Mouse (Mus musculus) heart, postnatal 0 days (tissue): Measurements from ENCODE around the gene Olfr16. TPM values are rescaled to one million over a fixed set of nuclear protein-coding genes. Genes with fewer than 3 reads are reported as not detected.

Experiments
- ATAC-seq: fragments of 200-750 bp; cut with Nextera tagmentation; 2 replicates; pipeline ENCODE4 v1.8.0; 2017; ENCODE audit warnings: low read depth, moderate number of reproducible peaks, moderate library complexity; ENCODE audit not compliant: insufficient read depth
- DNase-seq: peaks from one replicate; pipeline ENCODE4 v3.0.0-alpha.2; 2016; ENCODE audit warnings: low spot score
- H3K27ac ChIP-seq: fragments of 300-500 bp; sonication (generic); 2 replicates; pipeline ENCODE4 v1.5.1; 2014; ENCODE audit warnings: low read depth, mild to moderate bottlenecking
- H3K27me3 ChIP-seq: fragments of 300-500 bp; sonication (generic); 2 replicates; pipeline ENCODE4 v1.6.1; 2014; ENCODE audit warnings: low read length, mixed read lengths; ENCODE audit not compliant: control insufficient read depth, insufficient read depth
- H3K36me3 ChIP-seq: fragments of 300-500 bp; sonication (generic); replicated peaks from 2 replicates; pipeline ENCODE4 v1.6.1; 2014; ENCODE audit warnings: low read length, mixed read lengths; ENCODE audit not compliant: control insufficient read depth, insufficient read depth
- H3K4me1 ChIP-seq: fragments of 300-500 bp; sonication (generic); 2 replicates; pipeline ENCODE4 v1.6.1; 2014; ENCODE audit warnings: antibody characterized with exemption; ENCODE audit not compliant: control insufficient read depth, insufficient read depth
- H3K4me2 ChIP-seq: fragments of 300-500 bp; sonication (generic); 2 replicates; pipeline ENCODE4 v1.6.1; 2014; ENCODE audit warnings: low read depth, mild to moderate bottlenecking, low read length, moderate library complexity
- H3K4me3 ChIP-seq: fragments of 300-500 bp; sonication (generic); 2 replicates; pipeline ENCODE4 v1.5.1; 2014; ENCODE audit warnings: low read depth, low read length
- H3K9ac ChIP-seq: fragments of 300-500 bp; sonication (generic); replicated peaks from 2 replicates; pipeline ENCODE4 v1.6.1; 2014; ENCODE audit warnings: low read depth, low read length, mixed read lengths
- H3K9me3 ChIP-seq: fragments of 300-500 bp; sonication (generic); replicated peaks from 2 replicates; pipeline ENCODE4 v1.6.1; 2016; ENCODE audit warnings: low read length; ENCODE audit not compliant: control insufficient read depth
- CTCF ChIP-seq: IDR thresholded peaks from 2 replicates; pipeline ENCODE4 v1.5.1; 2016; ENCODE audit warnings: antibody characterized with exemption, control low read depth, low read depth
- EP300 ChIP-seq: IDR thresholded peaks from 2 replicates; pipeline ENCODE4 v1.6.1; 2016; ENCODE audit warnings: antibody characterized with exemption, low read depth
- WGBS: fragments of 180-500 bp; shearing (Covaris S2); extraction: QIAGEN DNeasy Blood & Tissue Kit; methylation state at CpG from one replicate; pipeline ENCODE4 v1.1.7; 2014; 5-methylcytosine and 5-hydroxymethylcytosine counted together
- polyA plus RNA-seq: library from polyadenylated mRNA; unstranded; fragments of >200 nt; fragmentation: Nextera tagmentation; extraction: Ambion mirVana; gene quantifications from 2 replicates; pipeline ENCODE4 v1.2.1, GENCODE M21; 2015
- total RNA-seq: library from RNA; depleted of rRNA; stranded (reverse); fragments of >200 nt; gene quantifications from 2 replicates; pipeline ENCODE4 v1.2.3, GENCODE M21; 2014; ENCODE audit warnings: low replicate concordance; rRNA removed

Gene Olfr16
- total RNA-seq (not detected in 2 replicates), polyA plus RNA-seq (not detected in 2 replicates)

DNA sequence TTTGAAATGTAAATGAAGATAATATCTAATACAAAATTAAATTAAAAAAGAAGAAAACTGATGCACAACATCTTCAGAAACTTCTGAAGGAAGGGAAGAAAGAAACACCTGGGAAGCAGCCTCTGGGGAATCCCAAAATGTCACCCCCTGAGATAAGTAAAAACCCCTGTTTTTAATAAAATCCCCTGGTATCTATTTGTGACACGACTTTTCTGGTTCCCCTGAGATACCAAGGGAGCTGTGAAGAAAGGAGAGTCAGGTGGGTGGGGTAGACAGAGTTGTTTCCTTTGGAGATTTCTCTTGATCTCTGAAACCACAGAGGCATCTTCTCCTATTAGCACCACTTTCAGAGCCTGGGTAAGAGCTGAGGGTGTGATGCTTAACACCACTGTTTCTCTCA is at the start of gene Olfr16:
Olfr16 (plus strand) TSS at position 250 of the 400 bp plus-strand sequence.
- TF ChIP-seq EP300 (no peak), CTCF (no peak)
- no peaks in the 10 kb centered on the region for H3K27me3 ChIP-seq
- H3K9me3 ChIP-seq: no peaks in the 10 kb centered on the region
- H3K4me2 ChIP-seq: no peak within 1 kb of the TSS
- WGBS: 10% methylated on average over 1 of the region's 1 CpGs
- H3K4me1 ChIP-seq: no peaks in the 10 kb centered on the region
- H3K4me3 ChIP-seq: no peak within 1 kb of the TSS
- no peak within 1 kb of the TSS for H3K27ac ChIP-seq
- H3K9ac ChIP-seq: no peak within 1 kb of the TSS
- ATAC-seq: no peak
- H3K36me3 ChIP-seq: no peaks in the 10 kb centered on the region
- DNase-seq: no peak

GRCm38 (mm10) chr1:172903313-172903712 is 46.9 kb upstream of the Olfr16 start:
- DNase-seq (no peak), ATAC-seq (no peak)
- no peaks in the 10 kb centered on the region for H3K9me3 ChIP-seq
- no peaks in the 10 kb centered on the region for H3K36me3 ChIP-seq
- no peak overlapping the region for H3K4me2 ChIP-seq
- H3K4me1 ChIP-seq: no peaks in the 10 kb centered on the region
- H3K27ac ChIP-seq: no peak overlapping the region
- no peaks in the 10 kb centered on the region for H3K27me3 ChIP-seq
- H3K9ac ChIP-seq: no peak overlapping the region
- H3K4me3 ChIP-seq: no peak overlapping the region
- TF ChIP-seq CTCF (no peak), EP300 (no peak)

GRCm38 (mm10) chr1:172917115-172917514 is 33.1 kb upstream of the Olfr16 start:
- Histone ChIP-seq H3K27me3 (no peaks in the 10 kb centered on the region), H3K4me2 (no peak overlapping the region), H3K9me3 (no peaks in the 10 kb centered on the region), H3K9ac (no peak overlapping the region), H3K4me1 (no peaks in the 10 kb centered on the region), H3K36me3 (no peaks in the 10 kb centered on the region), H3K27ac (no peak overlapping the region), H3K4me3 (no peak overlapping the region)
- no peak for DNase-seq
- TF ChIP-seq EP300 (no peak), CTCF (no peak)
- ATAC-seq: no peak
- 91% methylated on average over 1 of the region's 1 CpGs for WGBS

- H3K4me1 ChIP-seq: no peaks in the 10 kb centered on the region
- H3K4me3 ChIP-seq: no peak overlapping the region
- DNase-seq: no peak
- H3K27ac ChIP-seq: no peak overlapping the region
- no peaks in the 10 kb centered on the region for H3K36me3 ChIP-seq
- no peaks in the 10 kb centered on the region for H3K27me3 ChIP-seq
- ATAC-seq: no peak
- 65% methylated on average over 2 of the region's 2 CpGs for WGBS
- no peak overlapping the region for H3K4me2 ChIP-seq
- H3K9ac ChIP-seq: no peak overlapping the region
- TF ChIP-seq CTCF (no peak), EP300 (no peak)
- H3K9me3 ChIP-seq: no peaks in the 10 kb centered on the region
Observed at GRCm38 (mm10) chr1:172918450-172918849, 31.8 kb upstream of the Olfr16 start.

GRCm38 (mm10) chr1:172932197-172932596 is 18.0 kb upstream of the Olfr16 start:
- Histone ChIP-seq H3K36me3 (no peaks in the 10 kb centered on the region), H3K9me3 (no peaks in the 10 kb centered on the region), H3K4me1 (no peaks in the 10 kb centered on the region), H3K9ac (no peak overlapping the region), H3K27ac (no peak overlapping the region), H3K4me2 (no peak overlapping the region), H3K27me3 (no peaks in the 10 kb centered on the region), H3K4me3 (no peak overlapping the region)
- 79% methylated on average over 2 of the region's 2 CpGs for WGBS
- no peak for DNase-seq
- TF ChIP-seq CTCF: no peak
- ATAC-seq: no peak

- TF ChIP-seq CTCF: no peak
- no peak for TF ChIP-seq EP300
- Histone ChIP-seq H3K4me2 (no peak overlapping the region), H3K4me1 (no peaks in the 10 kb centered on the region), H3K9me3 (no peaks in the 10 kb centered on the region), H3K4me3 (no peak overlapping the region), H3K9ac (no peak overlapping the region), H3K27me3 (no peaks in the 10 kb centered on the region), H3K36me3 (no peaks in the 10 kb centered on the region), H3K27ac (no peak overlapping the region)
- DNase-seq: no peak
- no peak for ATAC-seq
- 57% methylated on average over 2 of the region's 2 CpGs for WGBS
Observed at GRCm38 (mm10) chr1:172951171-172951720, 1.0 kb downstream of the Olfr16 start.
